In the genomic region with DNA sequence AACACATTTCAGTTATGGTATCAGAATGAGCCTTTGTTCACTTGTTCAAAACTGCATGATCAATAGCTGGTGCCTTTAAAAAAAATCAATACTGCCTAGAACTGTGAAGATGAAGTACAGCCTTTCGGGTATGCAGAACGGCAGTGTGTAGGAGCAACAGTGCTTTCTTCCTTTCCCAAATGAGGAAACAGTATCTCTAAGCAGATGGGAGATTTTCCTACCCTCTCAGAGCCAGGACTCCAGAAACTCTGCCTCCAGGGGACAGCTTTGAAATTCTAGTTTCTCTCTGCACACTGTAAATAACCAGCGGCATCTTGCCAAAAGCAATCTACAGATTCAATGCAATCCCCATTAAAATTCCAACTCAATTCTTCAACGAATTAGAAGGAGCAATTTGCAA, we compare ENCODE assay signal across 10 mouse cellular contexts.
DNase-seq lines count a peak whose midpoint lies in the region; TF ChIP-seq lines count a peak whose summit lies in the region.
"Had no signal": no experiment of that assay in that cellular context is flagged by ENCODE, and none has a peak within 500 bp of the region (broad histone marks: within the 10 kb centered on the region; RNA-seq: fewer than 3 reads in every experiment).

No protein-coding gene starts in this region.

- peak; percentile 33 to 36 for DNase-seq in cerebellum, adult 18-20 months
- DNase-seq in cerebellum, postnatal 36 days = no peak
- peak; percentile 25 to 63 for DNase-seq in layer of hippocampus, adult 18-20 months (ENCODE audit: low spot score in 2 of 2)
- no peak for DNase-seq in layer of hippocampus, postnatal 25 days (ENCODE audit: extremely low spot score in 1 of 2, low spot score in 1 of 2)
- DNase-seq in brain, embryonic 14.5 days (ENCODE audit: low read depth) = peak; percentile 82
- DNase-seq in right cerebral cortex, postnatal 10 days (ENCODE audit: low spot score in 2 of 2) = peak; percentile 45 to 68
- no peak for DNase-seq in lung, adult 18-20 months
- DNase-seq in adrenal gland, postnatal 14 days = no peak
- DNase-seq: adrenal gland, postnatal 10 days; thymus, postnatal 14 days had no signal

- no peak for TF ChIP-seq CTCF in brain, embryonic 14.5 days (IDR thresholded peaks at IDR 0.05; ENCODE audit: borderline replicate concordance, extremely low read depth, insufficient read depth, insufficient read length)

- no peak for TF ChIP-seq POLR2A in brain, embryonic 14.5 days (IDR thresholded peaks at IDR 0.05; ENCODE audit: borderline replicate concordance, extremely low read depth, insufficient read depth, insufficient read length, poor library complexity, severe bottlenecking)

Comparison
In these comparisons a context has a peak if more than half of its experiments do, and no peak if none do; other contexts are left out.
1. DNase-seq: peak in cerebellum, adult 18-20 months (2 of 2), layer of hippocampus, adult 18-20 months (2 of 2), brain, embryonic 14.5 days (single experiment) and right cerebral cortex, postnatal 10 days (2 of 2); none in cerebellum, postnatal 36 days (0 of 2), layer of hippocampus, postnatal 25 days (0 of 2), lung, adult 18-20 months (0 of 2) and adrenal gland, postnatal 14 days (single experiment).